Mouse (Mus musculus) lung, postnatal 4 days (tissue): Measurements from ENCODE around the gene Gm21767.
"Not testable (repeated sequence)": the region's sequence is repeated elsewhere in the genome, so short reads cannot be mapped to it uniquely, and the experiment has no call there.

Experiments
- DNase-seq, 2 experiments: peaks; one replicate each; pipeline ENCODE4 v3.0.0; 2021

The Gm21767 gene

GRCm38 (mm10) chrY:13941438-13941837, at the start of gene Gm21767:
Gene Gm21767 (plus strand): TSS chrY:13941738.
- DNase-seq: not testable (repeated sequence)
